Mouse (Mus musculus): Measurements from ENCODE around the gene 1810010H24Rik. TPM values are rescaled to one million over a fixed set of nuclear protein-coding genes. Genes with fewer than 3 reads are reported as not detected.
A peak's percentile ranks its signal among the peaks of the same experiment; 100 is the strongest.

Gene 1810010H24Rik
- polyA plus RNA-seq, 1 experiment from 2014 or later, result 4.7 TPM

GRCm38 (mm10) chr11:106997976-106998375 is 27.5 kb upstream of the 1810010H24Rik start:
- H3K9ac ChIP-seq (ENCODE audit: low read depth, low read length), result no peak overlapping the region; the same call in 1 of the 2 replicates
- H3K27me3 ChIP-seq (replicated peaks; ENCODE audit: control insufficient read depth, insufficient read depth, low read length), result no peaks in the 10 kb centered on the region
- peak overlapping the region; percentile 61 for H3K4me2 ChIP-seq (ENCODE audit: low read length)
- peak overlapping the region; percentile 69 for H3K4me3 ChIP-seq (ENCODE audit: low read length)
- peaks cover 14% of the 10 kb centered on the region for H3K36me3 ChIP-seq (ENCODE audit: control insufficient read depth, insufficient read depth, low read length)
- no peak for ATAC-seq
- no peaks in the 10 kb centered on the region for H3K9me3 ChIP-seq (ENCODE audit: control insufficient read depth, low read length)
- H3K27ac ChIP-seq (ENCODE audit: low read depth, low read length), result no peak overlapping the region
- 10% methylated on average over 5 of the region's 5 CpGs for WGBS
- no peaks in the 10 kb centered on the region for H3K4me1 ChIP-seq (ENCODE audit: control insufficient read depth, insufficient read depth, low read depth, low read length)

- peak; percentile 41; the same call in 1 of the 2 replicates for ATAC-seq
Observed at GRCm38 (mm10) chr11:106998651-106999150, 26.8 kb upstream of the 1810010H24Rik start.

GRCm38 (mm10) chr11:106999151-106999948 is 26.1 kb upstream of the 1810010H24Rik start, which contains the start of gene Kpna2:
Gene Kpna2, minus strand, starts transcription at chr11:106999541.
- Histone ChIP-seq H3K4me1 (ENCODE audit: control insufficient read depth, insufficient read depth, low read depth, low read length) (no peaks in the 10 kb centered on the region), H3K36me3 (ENCODE audit: control insufficient read depth, insufficient read depth, low read length) (peaks cover 14% of the 10 kb centered on the region), H3K4me3 (ENCODE audit: low read length) (peak within 1 kb of the TSS; percentile 69), H3K4me2 (ENCODE audit: low read length) (peak within 1 kb of the TSS; percentile 71), H3K9ac (ENCODE audit: low read depth, low read length) (peak within 1 kb of the TSS; percentile 74), H3K27ac (ENCODE audit: low read depth, low read length) (peak within 1 kb of the TSS; percentile 85), H3K27me3 (replicated peaks; ENCODE audit: control insufficient read depth, insufficient read depth, low read length) (no peaks in the 10 kb centered on the region), H3K9me3 (ENCODE audit: control insufficient read depth, low read length) (no peaks in the 10 kb centered on the region)
- WGBS, result under 1% methylated on average over 60 of the region's 62 CpGs
- ATAC-seq, result peak; percentile 96

More at GRCm38 (mm10) chr11:106998651-106999150, 26.8 kb upstream of the 1810010H24Rik start:
- H3K27ac ChIP-seq (ENCODE audit: low read depth, low read length), result peak overlapping the region; percentile 68
- peak overlapping the region; percentile 69 for H3K4me3 ChIP-seq (ENCODE audit: low read length)
- under 1% methylated on average over 26 of the region's 26 CpGs for WGBS
- H3K27me3 ChIP-seq (replicated peaks; ENCODE audit: control insufficient read depth, insufficient read depth, low read length), result no peaks in the 10 kb centered on the region
- no peaks in the 10 kb centered on the region for H3K4me1 ChIP-seq (ENCODE audit: control insufficient read depth, insufficient read depth, low read depth, low read length)
- H3K4me2 ChIP-seq (ENCODE audit: low read length), result peak overlapping the region; percentile 61
- H3K9ac ChIP-seq (ENCODE audit: low read depth, low read length), result peak overlapping the region; percentile 74
- no peaks in the 10 kb centered on the region for H3K9me3 ChIP-seq (ENCODE audit: control insufficient read depth, low read length)
- H3K36me3 ChIP-seq (ENCODE audit: control insufficient read depth, insufficient read depth, low read length), result peaks cover 14% of the 10 kb centered on the region

- Histone ChIP-seq H3K36me3 (ENCODE audit: control insufficient read depth, insufficient read depth, low read length) (peaks cover 14% of the 10 kb centered on the region), H3K27ac (ENCODE audit: low read depth, low read length) (peak overlapping the region; percentile 85), H3K4me1 (ENCODE audit: control insufficient read depth, insufficient read depth, low read depth, low read length) (no peaks in the 10 kb centered on the region), H3K4me3 (ENCODE audit: low read length) (peak overlapping the region; percentile 41), H3K4me2 (ENCODE audit: low read length) (peak overlapping the region; percentile 71), H3K27me3 (replicated peaks; ENCODE audit: control insufficient read depth, insufficient read depth, low read length) (no peaks in the 10 kb centered on the region), H3K9me3 (ENCODE audit: control insufficient read depth, low read length) (no peaks in the 10 kb centered on the region), H3K9ac (ENCODE audit: low read depth, low read length) (peak overlapping the region; percentile 66)
- 81% methylated on average over 9 of the region's 9 CpGs for WGBS
- no peak for ATAC-seq
Observed at GRCm38 (mm10) chr11:106999949-107000513, 25.4 kb upstream of the 1810010H24Rik start.

GRCm38 (mm10) chr11:107001760-107002675 is 23.5 kb upstream of the 1810010H24Rik start:
- Histone ChIP-seq H3K4me3 (ENCODE audit: low read length) (no peak overlapping the region), H3K27ac (ENCODE audit: low read depth, low read length) (no peak overlapping the region; the same call in 1 of the 2 replicates), H3K4me2 (ENCODE audit: low read length) (no peak overlapping the region), H3K9me3 (ENCODE audit: control insufficient read depth, low read length) (no peaks in the 10 kb centered on the region), H3K27me3 (replicated peaks; ENCODE audit: control insufficient read depth, insufficient read depth, low read length) (no peaks in the 10 kb centered on the region), H3K36me3 (ENCODE audit: control insufficient read depth, insufficient read depth, low read length) (no peaks in the 10 kb centered on the region), H3K9ac (ENCODE audit: low read depth, low read length) (no peak overlapping the region), H3K4me1 (ENCODE audit: control insufficient read depth, insufficient read depth, low read depth, low read length) (no peaks in the 10 kb centered on the region)
- ATAC-seq, result no peak
- WGBS, result 42% methylated on average over 7 of the region's 8 CpGs

GRCm38 (mm10) chr11:107005538-107005937 is 19.9 kb upstream of the 1810010H24Rik start:
- no peaks in the 10 kb centered on the region for H3K9me3 ChIP-seq (ENCODE audit: control insufficient read depth, low read length)
- no peaks in the 10 kb centered on the region for H3K4me1 ChIP-seq (ENCODE audit: control insufficient read depth, insufficient read depth, low read depth, low read length)
- H3K4me2 ChIP-seq (ENCODE audit: low read length), result no peak overlapping the region
- H3K4me3 ChIP-seq (ENCODE audit: low read length), result no peak overlapping the region
- no peak overlapping the region for H3K27ac ChIP-seq (ENCODE audit: low read depth, low read length)
- H3K9ac ChIP-seq (ENCODE audit: low read depth, low read length), result no peak overlapping the region
- H3K27me3 ChIP-seq (replicated peaks; ENCODE audit: control insufficient read depth, insufficient read depth, low read length), result no peaks in the 10 kb centered on the region
- H3K36me3 ChIP-seq (ENCODE audit: control insufficient read depth, insufficient read depth, low read length), result no peaks in the 10 kb centered on the region
- ATAC-seq, result no peak
- WGBS, result 98% methylated on average over 1 of the region's 1 CpGs

- H3K9me3 ChIP-seq (ENCODE audit: control insufficient read depth, low read length), result no peaks in the 10 kb centered on the region
- WGBS, result 97% methylated on average over 3 of the region's 3 CpGs
- no peaks in the 10 kb centered on the region for H3K36me3 ChIP-seq (ENCODE audit: control insufficient read depth, insufficient read depth, low read length)
- H3K9ac ChIP-seq (ENCODE audit: low read depth, low read length), result no peak overlapping the region
- H3K4me3 ChIP-seq (ENCODE audit: low read length), result no peak overlapping the region
- ATAC-seq, result no peak
- H3K27ac ChIP-seq (ENCODE audit: low read depth, low read length), result no peak overlapping the region
- no peaks in the 10 kb centered on the region for H3K27me3 ChIP-seq (replicated peaks; ENCODE audit: control insufficient read depth, insufficient read depth, low read length)
- H3K4me2 ChIP-seq (ENCODE audit: low read length), result no peak overlapping the region
- peaks cover 7% of the 10 kb centered on the region for H3K4me1 ChIP-seq (ENCODE audit: control insufficient read depth, insufficient read depth, low read depth, low read length)
Observed at GRCm38 (mm10) chr11:107010447-107010846, 15.0 kb upstream of the 1810010H24Rik start.

GRCm38 (mm10) chr11:107011171-107011570 is 14.3 kb upstream of the 1810010H24Rik start:
- no peaks in the 10 kb centered on the region for H3K9me3 ChIP-seq (ENCODE audit: control insufficient read depth, low read length)
- ATAC-seq, result no peak
- no peak overlapping the region for H3K27ac ChIP-seq (ENCODE audit: low read depth, low read length)
- no peak overlapping the region for H3K9ac ChIP-seq (ENCODE audit: low read depth, low read length)
- no peak overlapping the region; the same call in 1 of the 2 replicates for H3K4me2 ChIP-seq (ENCODE audit: low read length)
- WGBS, result 82% methylated on average over 7 of the region's 7 CpGs
- H3K4me1 ChIP-seq (ENCODE audit: control insufficient read depth, insufficient read depth, low read depth, low read length), result peaks cover 7% of the 10 kb centered on the region
- no peaks in the 10 kb centered on the region for H3K36me3 ChIP-seq (ENCODE audit: control insufficient read depth, insufficient read depth, low read length)
- H3K4me3 ChIP-seq (ENCODE audit: low read length), result no peak overlapping the region
- no peaks in the 10 kb centered on the region for H3K27me3 ChIP-seq (replicated peaks; ENCODE audit: control insufficient read depth, insufficient read depth, low read length)
